Mouse (Mus musculus) CH12.LX (cell line): ENCODE measurements around the gene Gadd45gip1. TPM values are rescaled to one million over a fixed set of nuclear protein-coding genes. Genes with fewer than 3 reads are reported as not detected.

Source experiments
- DNase-seq: peaks from one replicate; pipeline ENCODE4 v3.0.0-alpha.2; 2013; ENCODE audit errors: extremely low read depth
- H3K27ac ChIP-seq: 2 replicates; pipeline ENCODE4 v1.5.1; 2012; ENCODE audit warnings: low read depth, mild to moderate bottlenecking, control low read depth, moderate library complexity; ENCODE audit not compliant: insufficient read depth
- H3K27me3 ChIP-seq: replicated peaks from 2 replicates; pipeline ENCODE3; 2012; ENCODE audit warnings: inconsistent platforms
- H3K36me3 ChIP-seq, 2 experiments: replicated peaks in 1 of 2; 2 replicates each; pipeline versions ENCODE3 to v1.6.1; 2012; ENCODE audit warnings: inconsistent platforms in 1 of 2, low read length in 1 of 2, mild to moderate bottlenecking in 1 of 2, mixed read lengths in 1 of 2, moderate library complexity in 1 of 2; ENCODE audit not compliant: control insufficient read depth in 1 of 2, insufficient read depth in 1 of 2
- H3K4me1 ChIP-seq, 2 experiments: 2 replicates each; pipeline ENCODE4 v1.6.1; 2012; ENCODE audit warnings: inconsistent platforms in 1 of 2, moderate library complexity in 1 of 2; ENCODE audit not compliant: insufficient read depth in 2 of 2, control insufficient read depth in 1 of 2
- H3K4me2 ChIP-seq: 2 replicates; pipeline ENCODE4 v1.6.1; 2012; ENCODE audit warnings: low read depth, mild to moderate bottlenecking, control low read depth; ENCODE audit not compliant: poor library complexity, insufficient read depth, severe bottlenecking
- H3K4me3 ChIP-seq, 3 experiments: fragments of 150-350 bp in 1 of 3; sonication (generic) in 1 of 3; replicated peaks in 1 of 3; 2 replicates each; pipeline versions ENCODE3 to v1.5.1; 2011 to 2012; ENCODE audit warnings: low read depth in 2 of 3, low read length in 2 of 3, mild to moderate bottlenecking in 2 of 3, moderate library complexity in 2 of 3, control low read depth in 1 of 3, improper control_type of control experiment in 1 of 3, inconsistent platforms in 1 of 3, mixed read lengths in 1 of 3; ENCODE audit not compliant: poor library complexity in 1 of 3
- H3K79me2 ChIP-seq: replicated peaks from 2 replicates; pipeline ENCODE4 v1.6.1; 2012; ENCODE audit warnings: mild to moderate bottlenecking, moderate library complexity; ENCODE audit not compliant: control insufficient read depth, poor library complexity, insufficient read depth, severe bottlenecking; ENCODE audit errors: extremely low read depth
- H3K9ac ChIP-seq: 2 replicates; pipeline ENCODE4 v1.6.1; 2012; ENCODE audit warnings: low read depth, mild to moderate bottlenecking, control low read depth, moderate library complexity; ENCODE audit not compliant: insufficient read depth
- H3K9me3 ChIP-seq: replicated peaks from 2 replicates; pipeline ENCODE3; 2012; ENCODE audit warnings: low read length, inconsistent platforms, mixed read lengths
- E2F4 ChIP-seq: IDR thresholded peaks from 2 replicates; pipeline ENCODE4 v1.6.1; 2011; ENCODE audit warnings: low read depth, low read length, improper control_type of control experiment; ENCODE audit not compliant: insufficient replicate concordance
- EP300 ChIP-seq: IDR thresholded peaks from 2 replicates; pipeline ENCODE4 v1.6.1; 2011; ENCODE audit warnings: low read length, improper control_type of control experiment
- JUN ChIP-seq: IDR thresholded peaks from 2 replicates; pipeline ENCODE4 v1.6.1; 2011; ENCODE audit warnings: low read depth, mild to moderate bottlenecking, low read length, improper control_type of control experiment, moderate library complexity; ENCODE audit not compliant: insufficient read depth
- NRF1 ChIP-seq: IDR thresholded peaks from 2 replicates; pipeline ENCODE4 v1.6.1; 2014; ENCODE audit warnings: low read depth, mild to moderate bottlenecking, inconsistent platforms, low read length, improper control_type of control experiment, moderate library complexity
- POLR2A ChIP-seq: IDR thresholded peaks from 2 replicates; pipeline ENCODE4 v1.6.1; 2011; ENCODE audit warnings: low read depth, mild to moderate bottlenecking, improper control_type of control experiment, low read length
- POLR2AphosphoS2 ChIP-seq: IDR thresholded peaks from 2 replicates; pipeline ENCODE4 v1.6.1; 2011; ENCODE audit warnings: low read depth, low read length, improper control_type of control experiment
- SMC3 ChIP-seq: IDR thresholded peaks from 2 replicates; pipeline ENCODE4 v1.6.1; 2011; ENCODE audit warnings: low read depth, low read length, improper control_type of control experiment
- TCF12 ChIP-seq: IDR thresholded peaks from 2 replicates; pipeline ENCODE4 v1.6.1; 2014; ENCODE audit warnings: low read depth, mild to moderate bottlenecking, inconsistent platforms, low read length, improper control_type of control experiment
- UBTF ChIP-seq: IDR thresholded peaks from 2 replicates; pipeline ENCODE4 v1.6.1; 2012; ENCODE audit warnings: low read depth, mild to moderate bottlenecking, inconsistent platforms, low read length, improper control_type of control experiment, moderate library complexity
- ZC3H11A ChIP-seq: IDR thresholded peaks from 2 replicates; pipeline ENCODE4 v1.6.1; 2012; ENCODE audit warnings: low read depth, mild to moderate bottlenecking, inconsistent platforms, low read length, improper control_type of control experiment
- ZMIZ1 ChIP-seq: IDR thresholded peaks from 2 replicates; pipeline ENCODE4 v1.6.1; 2012; ENCODE audit warnings: low read depth, mild to moderate bottlenecking, inconsistent platforms, low read length, improper control_type of control experiment
- dilution Hi-C: fragments of 300-500 bp; cut with MboI; formaldehyde crosslinking; loops from 2 replicates; pipeline ENCODE4 v1.14.3; 2020; ENCODE audit warnings: low sequenced_read_pairs; ENCODE audit not compliant: extremely low pct_unique_long_range_greater_than_20kb, extremely low pct_ligation_motif_present
- in situ Hi-C: fragments of 300-500 bp; cut with MboI; formaldehyde crosslinking; loops from 3 replicates; pipeline ENCODE4 v1.14.3; 2019; ENCODE audit warnings: low sequenced_read_pairs, low pct_ligation_motif_present, low pct_unique_long_range_greater_than_20kb, mixed read lengths
- polyA plus RNA-seq: library from polyadenylated mRNA; unstranded; fragments of >175 nt; gene quantifications from 2 replicates; pipeline ENCODE4 v1.2.1, GENCODE M21; 2012; ENCODE audit warnings: low read depth; ENCODE audit not compliant: insufficient read length
- total RNA-seq, 2 experiments: library from RNA; depleted of rRNA; stranded (reverse); fragments of 300-350 nt in 1 of 2; fragments of >200 nt in 1 of 2; gene quantifications; 2 replicates each; pipeline ENCODE4 v1.2.3; 2012 to 2014

The Gadd45gip1 gene
- total and polyA plus RNA-seq, 3 experiments = 53.6 to 57.6 (median 56.6) TPM

DNA sequence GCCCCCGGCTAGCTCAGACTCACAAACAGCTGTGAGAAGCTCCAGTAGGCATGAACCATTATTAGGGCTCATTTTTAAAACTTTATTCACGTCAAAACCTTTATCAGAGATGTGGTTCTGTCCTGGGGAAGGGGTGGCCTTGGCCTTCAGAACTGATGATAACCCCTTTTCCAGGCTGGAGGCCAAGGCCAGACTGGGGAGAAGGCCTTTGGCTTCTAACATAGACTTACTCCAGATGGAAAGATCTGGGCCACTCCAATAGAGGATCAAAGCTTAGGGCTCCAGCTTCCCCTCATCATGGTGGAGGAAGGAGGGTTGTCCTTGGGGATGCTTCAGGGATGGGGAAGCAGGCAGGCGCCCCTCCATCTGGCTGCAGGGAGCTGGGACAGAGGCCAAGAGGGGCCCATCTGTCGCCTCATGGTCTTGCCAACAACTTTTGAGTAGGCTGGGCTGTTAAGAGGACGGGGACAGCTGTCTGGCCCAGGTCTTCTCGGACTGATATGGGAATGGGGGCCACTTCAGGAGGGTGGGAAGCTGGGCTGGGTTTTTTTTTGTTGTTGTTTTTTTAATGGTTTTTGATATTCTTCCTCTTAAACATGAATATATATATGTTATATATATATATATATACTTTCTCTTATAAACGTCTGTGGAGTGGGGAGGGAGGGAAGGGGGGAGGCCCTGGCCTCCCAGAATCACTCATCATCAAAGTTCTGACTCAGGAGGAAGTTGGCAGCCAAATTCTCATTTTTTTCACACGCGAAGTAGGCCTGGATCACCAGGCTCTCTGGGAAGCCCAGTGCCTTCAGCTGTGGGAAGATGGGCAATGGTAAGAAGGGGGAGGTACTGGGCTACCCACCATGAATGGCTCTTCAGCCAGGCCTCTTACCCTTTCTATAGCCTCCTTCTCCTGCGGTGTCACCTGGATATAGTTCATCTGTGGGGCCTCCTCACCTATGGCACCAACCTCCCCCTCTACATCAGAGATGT lies 3.8 kb downstream of the Gadd45gip1 start:
- no peak overlapping the region for H3K27ac ChIP-seq
- H3K79me2 ChIP-seq = peaks cover 35% of the 10 kb centered on the region
- no peaks in the 10 kb centered on the region for H3K9me3 ChIP-seq
- in situ Hi-C loops (no loop called here), dilution Hi-C loops (no loop called here)
- H3K4me1 ChIP-seq = peaks cover 8 to 71% of the 10 kb centered on the region in 2 experiments; a peak in 3 of 4 replicates
- no peaks in the 10 kb centered on the region for H3K27me3 ChIP-seq
- H3K36me3 ChIP-seq = peaks cover 47 to 59% of the 10 kb centered on the region in 2 experiments
- H3K9ac ChIP-seq = no peak overlapping the region
- no peak overlapping the region for H3K4me2 ChIP-seq
- TF ChIP-seq POLR2A (no peak), ZMIZ1 (0 out of 2 replicates have a peak, but pooled peaks have one; percentile 31)
- DNase-seq = no peak
- H3K4me3 ChIP-seq = no peak overlapping the region

DNA sequence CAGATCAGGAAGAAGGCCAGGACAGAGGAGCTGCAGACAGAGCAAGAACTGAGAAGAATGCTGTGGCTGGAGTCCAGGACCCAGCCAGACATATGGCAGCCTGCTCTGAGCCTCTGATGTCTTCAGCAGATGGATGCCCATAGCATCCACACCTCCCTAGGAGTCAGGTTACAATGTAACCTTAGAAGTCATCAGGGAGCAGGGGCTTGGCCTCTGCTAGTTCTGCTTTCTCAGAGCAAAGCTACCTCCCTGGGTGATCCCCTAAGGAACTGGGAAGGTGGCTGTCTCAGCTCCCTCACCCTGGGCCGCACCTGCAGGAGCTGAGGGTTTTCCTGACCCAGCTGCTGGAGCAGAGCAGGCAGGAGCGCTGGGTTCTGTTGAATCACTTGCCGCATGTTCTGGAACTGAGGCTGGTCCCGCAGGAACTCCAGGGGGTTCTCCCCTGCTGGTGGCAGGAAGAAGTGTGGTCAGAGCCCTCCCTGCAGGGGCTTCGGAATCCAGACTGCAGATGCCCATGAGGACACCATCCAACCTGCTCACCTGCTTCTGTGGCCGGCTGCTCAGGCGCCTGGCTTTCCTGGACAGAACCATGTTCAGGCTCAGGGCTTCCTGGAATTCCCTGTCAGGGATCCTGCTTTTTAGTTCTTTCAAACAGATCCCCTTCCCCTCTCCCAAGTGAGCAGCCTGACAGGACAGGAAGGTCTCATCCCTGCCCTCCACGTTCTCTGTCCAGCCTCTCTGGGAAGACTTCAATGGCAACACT lies 6.0 kb downstream of the Gadd45gip1 start:
- H3K4me3 ChIP-seq = no peak overlapping the region
- H3K36me3 ChIP-seq = peaks cover 58 to 72% of the 10 kb centered on the region in 2 experiments
- H3K27me3 ChIP-seq = no peaks in the 10 kb centered on the region
- no peak for DNase-seq
- peak overlapping the region; percentile 22; the same call in 1 of the 2 replicates for H3K27ac ChIP-seq
- in situ Hi-C loops (no loop called here), dilution Hi-C loops (no loop called here)
- H3K79me2 ChIP-seq = peaks cover 37% of the 10 kb centered on the region
- no peak overlapping the region for H3K9ac ChIP-seq
- H3K9me3 ChIP-seq = no peaks in the 10 kb centered on the region
- TF ChIP-seq UBTF = no peak
- no peak for TF ChIP-seq ZC3H11A
- TF ChIP-seq EP300 = no peak
- H3K4me1 ChIP-seq = peaks cover 8 to 73% of the 10 kb centered on the region in 2 experiments; a peak in 3 of 4 replicates
- no peak overlapping the region for H3K4me2 ChIP-seq

DNA sequence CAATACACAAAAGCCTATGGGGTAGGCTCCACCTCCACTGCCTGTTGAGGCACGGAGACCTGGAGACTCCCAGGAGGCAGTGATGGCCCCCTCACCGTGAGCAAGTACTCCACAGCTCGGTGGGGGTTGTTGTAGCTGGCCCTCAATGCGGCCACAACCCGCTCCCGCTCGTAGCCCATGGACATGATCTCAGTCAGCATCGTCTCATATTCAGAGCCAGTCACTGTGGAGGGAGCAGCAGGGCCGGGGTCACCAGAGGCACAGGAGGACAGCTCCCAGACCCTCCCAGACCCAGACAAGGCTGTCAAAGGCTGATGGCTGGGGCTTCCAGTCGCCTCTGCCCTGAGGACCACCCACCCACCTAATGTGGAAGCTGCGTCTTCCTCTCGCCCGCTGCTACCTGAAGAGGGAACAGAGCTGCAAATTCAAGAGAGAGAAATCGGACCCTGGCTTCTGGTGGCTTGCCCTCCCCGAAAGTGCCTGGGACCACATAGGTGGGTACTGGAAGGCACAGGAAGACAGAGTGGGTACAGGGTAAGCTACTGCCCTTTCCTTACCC lies 6.7 kb downstream of the Gadd45gip1 start:
- Histone ChIP-seq H3K9ac (no peak overlapping the region), H3K79me2 (peaks cover 32% of the 10 kb centered on the region), H3K27ac (no peak overlapping the region), H3K4me2 (no peak overlapping the region), H3K36me3 (peaks cover 65 to 79% of the 10 kb centered on the region in 2 experiments), H3K4me1 (peaks cover 8 to 78% of the 10 kb centered on the region in 2 experiments; a peak in 3 of 4 replicates), H3K9me3 (no peaks in the 10 kb centered on the region), H3K4me3 (no peak overlapping the region), H3K27me3 (no peaks in the 10 kb centered on the region)
- dilution Hi-C loops (no loop called here), in situ Hi-C loops (no loop called here)
- no peak for DNase-seq
- TF ChIP-seq POLR2AphosphoS2 = no peak
- TF ChIP-seq JUN = no peak
- no peak for TF ChIP-seq NRF1
- no peak for TF ChIP-seq TCF12
- no peak for TF ChIP-seq E2F4
- no peak for TF ChIP-seq ZC3H11A
- no peak for TF ChIP-seq SMC3
